Mouse (Mus musculus): ENCODE data around the gene Gm43064.

- TF ChIP-seq MAFK (IDR thresholded peaks at IDR 0.05; ENCODE audit: insufficient read depth, low read depth, low read length) (no peak), ZC3H11A (IDR thresholded peaks at IDR 0.05; ENCODE audit: borderline replicate concordance, low read depth, low read length) (no peak), CHD2 (IDR thresholded peaks at IDR 0.05; ENCODE audit: low read depth, low read length) (no peak)
These were observed 43.4 kb downstream of the Gm43064 start for GRCm38 (mm10) chr3:103852565-103853299.
